Mouse (Mus musculus): ENCODE data around the gene Nme3.

The Nme3 gene

GRCm38 (mm10) chr17:24878531-24878930 is 17.8 kb upstream of the Nme3 start:
- no peak for DNase-seq (ENCODE audit: low read depth in 2 of 2, low spot score in 2 of 2)

- DNase-seq (ENCODE audit: low read depth in 2 of 2, low spot score in 2 of 2) = no peak
These were observed 14.4 kb upstream of the Nme3 start for GRCm38 (mm10) chr17:24881738-24882440.

GRCm38 (mm10) chr17:24884391-24884790 is 11.9 kb upstream of the Nme3 start:
- no peak for DNase-seq (ENCODE audit: low read depth in 2 of 2, low spot score in 2 of 2)

GRCm38 (mm10) chr17:24885356-24886133 is 10.8 kb upstream of the Nme3 start:
- DNase-seq (ENCODE audit: low read depth in 2 of 2, low spot score in 2 of 2) = no peak

- peak; percentile 95 to 96 for DNase-seq (ENCODE audit: low read depth in 2 of 2, low spot score in 2 of 2)
These were observed 10.0 kb upstream of the Nme3 start, which contains the start of the genes Nubp2 and Spsb3 for GRCm38 (mm10) chr17:24886134-24886931. TSS of gene Nubp2 (minus strand) at chr17:24886349. TSS of gene Spsb3 (plus strand) at chr17:24886643.

GRCm38 (mm10) chr17:24886932-24887271 is 9.4 kb upstream of the Nme3 start:
- no peak for DNase-seq (ENCODE audit: low read depth in 2 of 2, low spot score in 2 of 2)

- DNase-seq (ENCODE audit: low read depth in 2 of 2, low spot score in 2 of 2) = no peak
These were observed 8.8 kb upstream of the Nme3 start for GRCm38 (mm10) chr17:24887291-24888080.

- DNase-seq (ENCODE audit: low read depth in 2 of 2, low spot score in 2 of 2) = no peak
These were observed 7.4 kb upstream of the Nme3 start for GRCm38 (mm10) chr17:24888862-24889261.

- no peak for DNase-seq (ENCODE audit: low read depth in 2 of 2, low spot score in 2 of 2)
These were observed 5.9 kb upstream of the Nme3 start for GRCm38 (mm10) chr17:24890151-24891092.

- DNase-seq (ENCODE audit: low read depth in 2 of 2, low spot score in 2 of 2) = no peak
These were observed 5.0 kb upstream of the Nme3 start for GRCm38 (mm10) chr17:24891321-24891720.

GRCm38 (mm10) chr17:24892785-24893184 is 3.5 kb upstream of the Nme3 start:
- no peak for DNase-seq (ENCODE audit: low read depth in 2 of 2, low spot score in 2 of 2)

- no peak for DNase-seq (ENCODE audit: low read depth in 2 of 2, low spot score in 2 of 2)
These were observed 3.0 kb upstream of the Nme3 start for GRCm38 (mm10) chr17:24893276-24893675.

- no peak for DNase-seq (ENCODE audit: low read depth in 2 of 2, low spot score in 2 of 2)
These were observed 2.0 kb upstream of the Nme3 start for GRCm38 (mm10) chr17:24894061-24894994.

GRCm38 (mm10) chr17:24894995-24895547 is 1.2 kb upstream of the Nme3 start, which contains the start of the genes Eme2 and Mrps34:
TSS of gene Eme2 (minus strand) at chr17:24895087.
TSS of gene Mrps34 (plus strand) at chr17:24895116.
- peak; percentile 67 to 69 for DNase-seq (ENCODE audit: low read depth in 2 of 2, low spot score in 2 of 2)

GRCm38 (mm10) chr17:24895571-24896240 is 594 bp upstream of the Nme3 start:
- DNase-seq (ENCODE audit: low read depth in 2 of 2, low spot score in 2 of 2) = no peak

GRCm38 (mm10) chr17:24896993-24897269 is 631 bp downstream of the Nme3 start:
- no peak for DNase-seq (ENCODE audit: low read depth in 2 of 2, low spot score in 2 of 2)

GRCm38 (mm10) chr17:24897600-24897999 is 1.3 kb downstream of the Nme3 start:
- no peak for DNase-seq (ENCODE audit: low read depth in 2 of 2, low spot score in 2 of 2)
